ENCODE assay signal across 33 mouse cellular contexts in genomic region chr3:85198496-85198895, GRCm38 (mm10).
DNase-seq lines count a peak whose midpoint lies in the region; ATAC-seq and TF ChIP-seq lines count a peak whose summit lies in the region.
"Had no signal": no experiment of that assay in that cellular context is flagged by ENCODE, and none has a peak within 500 bp of the region (broad histone marks: within the 10 kb centered on the region; RNA-seq: fewer than 3 reads in every experiment).

No protein-coding gene starts in this region.

- no peak overlapping the region for H3K9ac ChIP-seq in lung, postnatal 0 days (replicated peaks; ENCODE audit: low read depth)
- H3K9ac ChIP-seq: embryonic facial prominence, embryonic 15.5 days; forebrain, embryonic 12.5 days; forebrain, postnatal 0 days; heart, embryonic 15.5 days; intestine, embryonic 15.5 days; liver, embryonic 15.5 days; neural tube, embryonic 12.5 days had no signal

- no peak for ATAC-seq in lung, postnatal 0 days
- 0 out of 2 replicates have a peak, but pooled peaks have one; percentile 17 for ATAC-seq in G1E (ENCODE audit: extremely low read depth, insufficient number of reproducible peaks, low FRiP score, poor library complexity, severe bottlenecking)
- ATAC-seq: forebrain, postnatal 0 days; hindbrain, postnatal 0 days; intestine, embryonic 15.5 days; midbrain, embryonic 16.5 days had no signal

- no peaks in the 10 kb centered on the region for H3K4me1 ChIP-seq in lung, postnatal 0 days (ENCODE audit: insufficient read depth, low read depth, low read length)
- H3K4me1 ChIP-seq in G1E (ENCODE audit: insufficient read depth, low read depth, low read length), result peaks cover 17% of the 10 kb centered on the region
- H3K4me1 ChIP-seq: embryonic facial prominence, embryonic 15.5 days; forebrain, embryonic 12.5 days; heart, embryonic 15.5 days; intestine, embryonic 15.5 days; liver, embryonic 15.5 days; neural tube, embryonic 12.5 days had no signal

- no peak overlapping the region for H3K27ac ChIP-seq in lung, postnatal 0 days (ENCODE audit: low read length)
- H3K27ac ChIP-seq: embryonic facial prominence, embryonic 10.5 days; embryonic facial prominence, embryonic 15.5 days; forebrain, embryonic 12.5 days; heart, embryonic 10.5 days; heart, embryonic 15.5 days; hindbrain, postnatal 0 days; intestine, embryonic 15.5 days; kidney, postnatal 0 days; liver, embryonic 15.5 days; neural tube, embryonic 12.5 days; stomach, postnatal 0 days had no signal

- H3K4me3 ChIP-seq in lung, postnatal 0 days (ENCODE audit: low read depth, low read length), result no peak overlapping the region
- no peak overlapping the region for H3K4me3 ChIP-seq in G1E (ENCODE audit: low read depth, low read length)
- H3K4me3 ChIP-seq: embryonic facial prominence, embryonic 10.5 days; embryonic facial prominence, embryonic 15.5 days; forebrain, embryonic 12.5 days; heart, embryonic 10.5 days; heart, embryonic 15.5 days; intestine, embryonic 15.5 days; liver, embryonic 15.5 days; myocyte; neural tube, embryonic 12.5 days had no signal

- no peak overlapping the region for H3K4me2 ChIP-seq in lung, postnatal 0 days (replicated peaks; ENCODE audit: low read depth, low read length)
- H3K4me2 ChIP-seq: embryonic facial prominence, embryonic 15.5 days; forebrain, embryonic 12.5 days; heart, embryonic 15.5 days; intestine, embryonic 15.5 days; liver, embryonic 15.5 days; midbrain, embryonic 11.5 days; neural tube, embryonic 12.5 days had no signal

- H3K9me3 ChIP-seq in lung, postnatal 0 days (ENCODE audit: low read length), result no peaks in the 10 kb centered on the region
- H3K9me3 ChIP-seq in G1E (replicated peaks), result no peaks in the 10 kb centered on the region
- H3K9me3 ChIP-seq: embryonic facial prominence, embryonic 10.5 days; embryonic facial prominence, embryonic 15.5 days; forebrain, embryonic 12.5 days; heart, embryonic 10.5 days; heart, embryonic 15.5 days; intestine, embryonic 15.5 days; liver, embryonic 15.5 days; neural tube, embryonic 12.5 days had no signal

- TF ChIP-seq EP300 in lung, postnatal 0 days (IDR thresholded peaks at IDR 0.05), result no peak

- TF ChIP-seq CTCF in lung, postnatal 0 days (IDR thresholded peaks at IDR 0.05), result no peak
- no peak for TF ChIP-seq CTCF in G1E (IDR thresholded peaks at IDR 0.05; ENCODE audit: low read depth, low read length)

- 85% methylated on average over 3 of the region's 3 CpGs for WGBS in lung, postnatal 0 days

- intact Hi-C loops in left cerebral cortex, postnatal 36 days (cut with DNase I), result no loop called here

- DNase-seq in lung, postnatal 0 days (ENCODE audit: low spot score), result peak; percentile 26
- no peak for DNase-seq in lung, postnatal 4 days
- DNase-seq in G1E (ENCODE audit: low spot score), result no peak
- peak; percentile 41 for DNase-seq in adrenal gland, postnatal 10 days
- DNase-seq in gastrocnemius, postnatal 25 days, result no peak
- no peak for DNase-seq in left cerebral cortex, postnatal 36 days (ENCODE audit: low spot score in 2 of 2)
- no peak for DNase-seq in urinary bladder, postnatal 4 days (ENCODE audit: low spot score in 2 of 2)
- DNase-seq: cerebellum, adult 8-10 months; cerebellum, postnatal 25 days; forebrain, postnatal 0 days; gastrocnemius, postnatal 10 days; heart, adult 11 months; kidney, adult 2 months; kidney, postnatal 4 days; left cerebral cortex, postnatal 4 days; right cerebral cortex, postnatal 4 days; thymus, adult 2 months; thymus, postnatal 36 days had no signal

- H3K36me3 ChIP-seq in lung, postnatal 0 days (ENCODE audit: insufficient read depth, low read length), result no peaks in the 10 kb centered on the region
- peaks cover 8% of the 10 kb centered on the region for H3K36me3 ChIP-seq in G1E (replicated peaks)
- H3K36me3 ChIP-seq: embryonic facial prominence, embryonic 10.5 days; embryonic facial prominence, embryonic 15.5 days; forebrain, embryonic 12.5 days; heart, embryonic 10.5 days; heart, embryonic 15.5 days; intestine, embryonic 15.5 days; liver, embryonic 15.5 days; neural tube, embryonic 12.5 days had no signal

- no peaks in the 10 kb centered on the region for H3K27me3 ChIP-seq in lung, postnatal 0 days (replicated peaks; ENCODE audit: insufficient read depth, low read length)
- 0 out of 2 replicates have a peak, but pooled peaks cover under 1% of the 10 kb centered on the region for H3K27me3 ChIP-seq in G1E (ENCODE audit: insufficient read depth, low read length)
- H3K27me3 ChIP-seq: CH12.LX; embryonic facial prominence, embryonic 15.5 days; forebrain, embryonic 12.5 days; heart, embryonic 15.5 days; intestine, embryonic 15.5 days; liver, embryonic 15.5 days; neural tube, embryonic 12.5 days had no signal

Comparison
In these comparisons a context has a peak if more than half of its experiments do, and no peak if none do; other contexts are left out.
1. DNase-seq: peak in lung, postnatal 0 days (single experiment) and adrenal gland, postnatal 10 days (single experiment); none in lung, postnatal 4 days (0 of 2), G1E (single experiment), gastrocnemius, postnatal 25 days (single experiment), left cerebral cortex, postnatal 36 days (0 of 2) and urinary bladder, postnatal 4 days (0 of 2).